Mouse (Mus musculus): Measurements from ENCODE around the gene Tnip1. TPM values are rescaled to one million over a fixed set of nuclear protein-coding genes. Genes with fewer than 3 reads are reported as not detected.

The Tnip1 gene
- polyA plus RNA-seq, 1 experiment from 2014 or later, result 11.4 TPM

DNA sequence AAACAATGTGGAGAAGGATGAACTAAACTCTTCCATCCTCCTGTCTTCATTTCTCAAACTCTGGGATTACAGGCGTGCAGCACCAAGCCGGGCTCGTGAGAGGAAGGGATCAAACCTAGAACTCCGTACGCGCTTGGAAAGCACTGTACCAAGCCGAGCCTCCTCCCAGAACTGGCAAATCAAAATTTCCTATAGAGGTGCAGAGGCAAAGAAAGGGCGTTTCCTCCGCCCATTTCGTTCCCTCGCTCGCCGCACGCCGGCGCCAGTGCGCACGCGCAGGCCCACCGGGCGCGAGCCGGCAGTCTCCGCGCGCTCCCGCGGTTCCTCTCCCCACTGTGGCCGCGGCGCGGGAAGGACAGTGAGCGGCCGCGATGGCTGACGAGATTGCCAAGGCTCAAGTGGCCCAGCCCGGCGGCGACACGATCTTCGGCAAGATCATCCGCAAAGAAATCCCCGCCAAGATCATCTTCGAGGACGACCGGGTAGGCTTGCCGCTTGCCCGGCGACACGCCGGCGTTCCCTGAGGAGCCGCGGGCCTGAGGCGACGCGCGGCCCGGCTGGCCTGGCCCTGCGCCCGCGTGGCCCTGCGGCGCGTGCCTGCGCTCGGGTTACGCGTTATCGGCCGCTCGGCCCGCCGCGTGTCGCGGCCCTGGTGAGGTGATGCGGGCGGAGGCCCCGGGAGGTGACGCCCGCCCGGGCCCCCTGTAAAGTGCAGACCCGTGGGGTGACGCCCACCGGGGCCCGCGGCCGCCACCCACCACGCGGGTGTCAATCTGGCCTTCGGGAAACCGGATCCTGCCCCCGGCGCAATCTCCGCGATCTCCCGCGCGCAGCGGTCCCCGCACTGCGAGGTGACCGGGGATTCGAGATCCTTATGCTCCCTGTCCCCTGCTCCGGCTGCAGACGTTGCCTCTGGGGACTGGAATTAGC lies 96.3 kb downstream of the Tnip1 start, which contains the start of gene Hint1:
Hint1 (plus strand) TSS at position 265 of the 930 bp plus-strand sequence.
- peaks cover 25% of the 10 kb centered on the region for H3K4me1 ChIP-seq (replicated peaks; ENCODE audit: control insufficient read depth, insufficient read depth, low read length)
- under 1% methylated on average over 107 of the region's 107 CpGs for WGBS
- peak within 1 kb of the TSS; percentile 98 for H3K9ac ChIP-seq (ENCODE audit: low read depth, low read length)
- H3K27ac ChIP-seq (ENCODE audit: low read depth, low read length), result peak within 1 kb of the TSS; percentile 95
- no peaks in the 10 kb centered on the region for H3K27me3 ChIP-seq (replicated peaks; ENCODE audit: control insufficient read depth, insufficient read depth, low read length)
- peaks cover 14% of the 10 kb centered on the region for H3K36me3 ChIP-seq (ENCODE audit: control insufficient read depth, insufficient read depth, low read length)
- H3K4me3 ChIP-seq (ENCODE audit: low read depth, low read length), result peak within 1 kb of the TSS; percentile 82
- DNase-seq (ENCODE audit: low spot score) (peak; percentile 88), ATAC-seq (replicated peaks; ENCODE audit: low FRiP score) (peak; percentile 74)
- peak within 1 kb of the TSS; percentile 80 for H3K4me2 ChIP-seq
- H3K9me3 ChIP-seq (ENCODE audit: control insufficient read depth, low read length), result no peaks in the 10 kb centered on the region

DNA sequence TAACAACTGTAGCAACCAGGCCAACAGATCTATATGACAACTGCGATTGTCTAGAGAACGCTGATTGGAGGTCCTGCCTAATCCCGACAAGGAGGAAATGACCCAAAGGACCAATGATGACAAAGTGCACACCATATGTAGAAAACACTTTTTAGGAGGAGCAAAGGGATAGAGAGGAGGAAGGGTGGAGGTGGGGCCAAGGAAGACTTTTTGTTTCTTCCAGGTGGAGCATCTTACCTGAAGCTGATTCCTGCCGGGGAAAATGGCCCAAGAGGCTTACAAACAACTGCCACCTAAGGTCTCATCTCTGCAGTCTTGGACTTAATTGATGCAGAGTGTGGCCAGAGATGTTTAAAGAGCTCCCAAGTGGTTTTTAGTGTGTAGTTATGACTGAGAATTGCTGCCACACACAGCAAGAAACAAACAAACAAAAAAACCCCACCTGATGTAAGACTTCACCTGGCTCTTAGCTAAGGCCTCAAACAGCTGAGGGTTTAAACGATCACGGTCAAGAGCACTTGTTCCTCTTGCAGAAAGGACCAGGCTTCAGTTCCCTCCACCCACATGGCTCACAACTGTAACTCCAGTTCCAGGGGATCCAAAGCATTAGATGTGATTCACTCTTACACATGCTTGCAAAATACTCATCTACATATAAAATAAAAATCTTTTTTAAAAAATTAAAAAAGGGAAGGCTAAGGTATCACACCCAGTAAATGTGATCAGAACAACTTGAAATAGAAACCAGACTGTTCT lies 97.2 kb downstream of the Tnip1 start:
- ATAC-seq (replicated peaks; ENCODE audit: low FRiP score), result no peak
- Histone ChIP-seq H3K4me2 (peak overlapping the region; percentile 80), H3K9ac (ENCODE audit: low read depth, low read length) (peak overlapping the region; percentile 98), H3K9me3 (ENCODE audit: control insufficient read depth, low read length) (no peaks in the 10 kb centered on the region), H3K27ac (ENCODE audit: low read depth, low read length) (peak overlapping the region; percentile 95), H3K27me3 (replicated peaks; ENCODE audit: control insufficient read depth, insufficient read depth, low read length) (no peaks in the 10 kb centered on the region), H3K4me3 (ENCODE audit: low read depth, low read length) (peak overlapping the region; percentile 82), H3K36me3 (ENCODE audit: control insufficient read depth, insufficient read depth, low read length) (peaks cover 7% of the 10 kb centered on the region; the same call in 1 of the 2 replicates), H3K4me1 (replicated peaks; ENCODE audit: control insufficient read depth, insufficient read depth, low read length) (peaks cover 25% of the 10 kb centered on the region)
- WGBS, result 70% methylated on average over 6 of the region's 6 CpGs
- DNase-seq (ENCODE audit: low spot score), result no peak

GRCm38 (mm10) chr11:54862621-54863520 lies 99.8 kb downstream of the Tnip1 start:
- no peak for DNase-seq (ENCODE audit: low spot score)
- H3K27me3 ChIP-seq (replicated peaks; ENCODE audit: control insufficient read depth, insufficient read depth, low read length), result no peaks in the 10 kb centered on the region
- no peak overlapping the region for H3K27ac ChIP-seq (ENCODE audit: low read depth, low read length)
- no peaks in the 10 kb centered on the region for H3K9me3 ChIP-seq (ENCODE audit: control insufficient read depth, low read length)
- H3K9ac ChIP-seq (ENCODE audit: low read depth, low read length), result no peak overlapping the region; the same call in 1 of the 2 replicates
- no peaks in the 10 kb centered on the region for H3K36me3 ChIP-seq (ENCODE audit: control insufficient read depth, insufficient read depth, low read length)
- ATAC-seq (replicated peaks; ENCODE audit: low FRiP score), result no peak
- peaks cover 19% of the 10 kb centered on the region for H3K4me1 ChIP-seq (replicated peaks; ENCODE audit: control insufficient read depth, insufficient read depth, low read length)
- WGBS, result 45% methylated on average over 10 of the region's 10 CpGs
- no peak overlapping the region for H3K4me2 ChIP-seq
- no peak overlapping the region for H3K4me3 ChIP-seq (ENCODE audit: low read depth, low read length)

DNA sequence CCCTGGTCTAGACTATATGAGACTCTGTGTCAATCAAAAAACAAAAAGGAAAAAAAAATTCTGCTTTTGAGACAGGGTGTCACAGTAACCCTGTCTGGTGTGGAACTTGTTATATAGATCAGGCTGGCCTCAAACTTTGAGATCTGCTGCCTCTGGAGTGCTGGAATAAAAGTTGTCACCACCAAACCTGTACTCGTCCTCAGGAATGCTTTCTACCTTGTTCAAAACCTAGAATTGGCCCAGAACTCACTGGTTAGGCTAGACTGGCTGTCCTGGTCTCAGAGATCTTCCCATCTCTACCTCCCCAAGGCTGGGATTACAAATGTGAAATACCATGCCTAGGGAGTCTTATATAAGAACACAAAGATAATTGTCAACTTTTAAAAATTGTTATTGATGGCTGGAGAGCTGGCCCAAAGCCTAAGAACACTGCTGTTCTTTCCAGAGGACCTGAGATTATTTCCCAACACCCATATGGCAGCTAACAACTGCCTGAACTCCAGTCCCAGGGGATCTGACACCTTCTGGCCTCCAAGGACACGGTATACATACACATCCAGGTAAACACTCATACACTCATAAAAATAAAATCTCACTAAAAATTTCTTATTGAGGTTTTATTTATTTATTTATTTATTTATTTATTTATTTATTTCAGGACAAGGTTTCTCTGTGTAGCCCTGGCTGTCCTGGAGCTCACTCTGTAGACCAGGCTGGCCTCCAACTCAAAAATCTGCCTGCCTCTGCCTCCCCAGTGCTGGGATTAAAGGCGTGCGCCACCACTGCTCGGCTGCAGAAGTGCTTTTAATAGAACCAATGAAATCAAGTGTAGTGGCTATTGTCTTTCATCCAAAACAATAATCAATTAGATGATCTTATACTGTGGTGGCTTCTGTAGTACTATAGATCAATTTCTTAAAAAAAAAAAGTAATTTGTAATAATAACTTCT lies 101.0 kb downstream of the Tnip1 start:
- 89% methylated on average over 5 of the region's 5 CpGs for WGBS
- Histone ChIP-seq H3K4me2 (peak overlapping the region; percentile 82), H3K4me3 (ENCODE audit: low read depth, low read length) (0 out of 2 replicates have a peak overlapping the region, but pooled peaks have one; percentile 67), H3K27me3 (replicated peaks; ENCODE audit: control insufficient read depth, insufficient read depth, low read length) (no peaks in the 10 kb centered on the region), H3K9ac (ENCODE audit: low read depth, low read length) (no peak overlapping the region; the same call in 1 of the 2 replicates), H3K9me3 (ENCODE audit: control insufficient read depth, low read length) (no peaks in the 10 kb centered on the region), H3K4me1 (replicated peaks; ENCODE audit: control insufficient read depth, insufficient read depth, low read length) (peaks cover 14% of the 10 kb centered on the region), H3K36me3 (ENCODE audit: control insufficient read depth, insufficient read depth, low read length) (no peaks in the 10 kb centered on the region), H3K27ac (ENCODE audit: low read depth, low read length) (peak overlapping the region; percentile 94)
- ATAC-seq (replicated peaks; ENCODE audit: low FRiP score) (no peak), DNase-seq (ENCODE audit: low spot score) (no peak)

Other genes with a start within 250 kb of the Tnip1 start
- 43.2 and 49.9 TPM in 2 replicates for gene Cdc42se2, start 175.2 kb downstream of the Tnip1 start, polyA plus RNA-seq (2014; fragmentation: Nextera tagmentation; extraction: Ambion mirVana)
- gene Lyrm7, start 102.0 kb downstream of the Tnip1 start, polyA plus RNA-seq (2014; fragmentation: Nextera tagmentation; extraction: Ambion mirVana), result 9.4 and 11.3 TPM in 2 replicates
- gene Hint1, start 96.5 kb downstream of the Tnip1 start, polyA plus RNA-seq (2014; fragmentation: Nextera tagmentation; extraction: Ambion mirVana), result 587 and 600 TPM in 2 replicates
- gene Gpx3, start 60.5 kb downstream of the Tnip1 start, polyA plus RNA-seq (2014; fragmentation: Nextera tagmentation; extraction: Ambion mirVana), result 84.0 and 89.6 TPM in 2 replicates
- gene Anxa6, start 70.5 kb upstream of the Tnip1 start, polyA plus RNA-seq (2014; fragmentation: Nextera tagmentation; extraction: Ambion mirVana), result 78.5 and 86.6 TPM in 2 replicates
- gene Ccdc69, start 115.2 kb upstream of the Tnip1 start, polyA plus RNA-seq (2014; fragmentation: Nextera tagmentation; extraction: Ambion mirVana), result 1.2 and 1.4 TPM in 2 replicates
- gene Gm2a, start 135.2 kb upstream of the Tnip1 start, polyA plus RNA-seq (2014; fragmentation: Nextera tagmentation; extraction: Ambion mirVana), result 13.9 and 15.9 TPM in 2 replicates
- not detected in 2 replicates for gene Slc36a3, start 188.8 kb upstream of the Tnip1 start, polyA plus RNA-seq (2014; fragmentation: Nextera tagmentation; extraction: Ambion mirVana)
- 5.5 and 5.8 TPM in 2 replicates for gene Slc36a2, start 222.2 kb upstream of the Tnip1 start, polyA plus RNA-seq (2014; fragmentation: Nextera tagmentation; extraction: Ambion mirVana)
- gene Slc36a1, start 241.4 kb upstream of the Tnip1 start, polyA plus RNA-seq (2014; fragmentation: Nextera tagmentation; extraction: Ambion mirVana), result 2.0 and 2.9 TPM in 2 replicates